In the genomic region with DNA sequence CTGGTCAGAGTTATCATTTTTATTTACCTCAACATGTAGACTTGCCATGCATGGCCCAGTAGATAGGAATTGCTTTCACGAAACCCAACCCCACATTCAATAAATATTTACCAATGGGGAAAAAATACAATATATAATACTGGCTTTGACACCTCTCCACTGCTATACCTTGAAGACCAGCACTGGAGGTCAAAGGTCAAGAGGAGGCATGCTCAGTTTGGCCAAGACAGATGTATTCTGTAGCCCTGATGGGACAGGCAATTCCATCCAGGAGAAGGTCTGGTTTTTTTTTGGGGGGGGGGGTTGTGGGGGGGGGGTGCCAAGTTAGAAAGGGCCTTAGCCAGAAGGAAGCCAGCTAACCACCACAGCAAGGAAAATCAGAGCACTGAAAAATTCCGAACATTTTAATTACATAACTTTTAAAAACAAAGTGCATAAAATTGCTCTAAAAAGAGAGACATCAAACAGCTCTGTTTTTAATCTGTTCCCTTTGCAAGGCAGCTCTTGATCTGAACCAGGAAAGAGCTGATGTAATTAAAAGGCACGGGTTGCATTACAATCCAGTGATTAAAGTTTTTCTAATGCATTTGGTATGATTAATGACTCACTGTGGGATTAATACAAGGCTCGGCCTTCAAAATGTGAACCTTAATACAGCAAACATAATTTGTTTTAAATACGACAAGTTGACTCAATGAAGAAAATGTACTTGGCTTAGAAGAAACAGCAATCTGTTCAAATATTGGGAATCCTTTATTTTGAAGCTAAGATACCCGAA, we compare ENCODE assay signal across 12 mouse cellular contexts.
DNase-seq lines count a peak whose midpoint lies in the region; ATAC-seq and TF ChIP-seq lines count a peak whose summit lies in the region.
"Had no signal": no experiment of that assay in that cellular context is flagged by ENCODE, and none has a peak within 500 bp of the region (broad histone marks: within the 10 kb centered on the region; RNA-seq: fewer than 3 reads in every experiment).

No protein-coding gene starts in this region.

- H3K79me2 ChIP-seq in myocyte (ENCODE audit: control insufficient read depth, insufficient read depth): peaks cover 5% of the 10 kb centered on the region

- no peak overlapping the region for H3ac ChIP-seq in myocyte (ENCODE audit: control insufficient read depth, insufficient read length)

- H3K4me2 ChIP-seq in heart, embryonic 12.5 days: no peak overlapping the region
- H3K4me2 ChIP-seq in kidney, postnatal 0 days (ENCODE audit: low read length): no peak overlapping the region
- H3K4me2 ChIP-seq in embryonic facial prominence, embryonic 12.5 days (replicated peaks): no peak overlapping the region
- H3K4me2 ChIP-seq in myocyte (ENCODE audit: low read depth): peak overlapping the region; percentile 72

- TF ChIP-seq CTCF in kidney, postnatal 0 days (IDR thresholded peaks at IDR 0.05; ENCODE audit: low read depth): no peak

- ATAC-seq in heart, embryonic 12.5 days (ENCODE audit: insufficient number of reproducible peaks, low FRiP score): no peak
- peak; percentile 58; the same call in 1 of the 2 replicates for ATAC-seq in kidney, postnatal 0 days (replicated peaks; ENCODE audit: low FRiP score, low read depth)
- ATAC-seq in embryonic facial prominence, embryonic 12.5 days (ENCODE audit: insufficient number of reproducible peaks, insufficient read depth, low FRiP score, low TSS enrichment): no peak

- H3K27ac ChIP-seq in heart, embryonic 12.5 days (ENCODE audit: poor library complexity, severe bottlenecking): peak overlapping the region; percentile 73
- H3K27ac ChIP-seq in kidney, postnatal 0 days: no peak overlapping the region
- H3K27ac ChIP-seq in embryonic facial prominence, embryonic 12.5 days: peak overlapping the region; percentile 54
- H3K27ac ChIP-seq: forebrain, embryonic 10.5 days; macrophage had no signal

- no peaks in the 10 kb centered on the region for H3K9me3 ChIP-seq in heart, embryonic 12.5 days (replicated peaks)
- H3K9me3 ChIP-seq in kidney, postnatal 0 days (replicated peaks; ENCODE audit: low read length): no peaks in the 10 kb centered on the region
- no peaks in the 10 kb centered on the region for H3K9me3 ChIP-seq in embryonic facial prominence, embryonic 12.5 days
- H3K9me3 ChIP-seq: forebrain, embryonic 10.5 days had no signal

- no peak for DNase-seq in heart, postnatal 25 days (ENCODE audit: low spot score)
- DNase-seq in kidney, postnatal 0 days (ENCODE audit: low spot score): peak; percentile 64
- DNase-seq in kidney, adult 18-20 months: no peak
- no peak for DNase-seq in urinary bladder, adult 2 months (ENCODE audit: low spot score)
- DNase-seq in T-cell, adult 2 months (ENCODE audit: low spot score): no peak
- DNase-seq: adrenal gland, postnatal 14 days; cerebellum, adult 9-10 months had no signal

- peaks cover 39% of the 10 kb centered on the region for H3K4me1 ChIP-seq in heart, embryonic 12.5 days (replicated peaks)
- 0 out of 2 replicates have a peak, but pooled peaks cover 7% of the 10 kb centered on the region for H3K4me1 ChIP-seq in kidney, postnatal 0 days (replicated peaks; ENCODE audit: insufficient read depth, low read length)
- peaks cover 39% of the 10 kb centered on the region for H3K4me1 ChIP-seq in embryonic facial prominence, embryonic 12.5 days

- H3K9ac ChIP-seq in heart, embryonic 12.5 days: no peak overlapping the region
- H3K9ac ChIP-seq in kidney, postnatal 0 days (ENCODE audit: low read depth, low read length): no peak overlapping the region
- H3K9ac ChIP-seq in embryonic facial prominence, embryonic 12.5 days: no peak overlapping the region

- no peak overlapping the region for H3K4me3 ChIP-seq in heart, embryonic 12.5 days
- no peak overlapping the region for H3K4me3 ChIP-seq in kidney, postnatal 0 days (replicated peaks; ENCODE audit: low read depth, low read length)
- no peak overlapping the region for H3K4me3 ChIP-seq in embryonic facial prominence, embryonic 12.5 days
- no peak overlapping the region for H3K4me3 ChIP-seq in myocyte
- H3K4me3 ChIP-seq: forebrain, embryonic 10.5 days had no signal

- intact Hi-C loops in heart, postnatal 25 days (cut with DNase I): no loop called here

- no peaks in the 10 kb centered on the region for H3K27me3 ChIP-seq in heart, embryonic 12.5 days (replicated peaks)
- no peaks in the 10 kb centered on the region for H3K27me3 ChIP-seq in kidney, postnatal 0 days (ENCODE audit: insufficient read depth, low read length)
- H3K27me3 ChIP-seq in embryonic facial prominence, embryonic 12.5 days: no peaks in the 10 kb centered on the region
- H3K27me3 ChIP-seq in myocyte (ENCODE audit: control insufficient read depth, insufficient read depth, insufficient read length): no peaks in the 10 kb centered on the region

- no peak for TF ChIP-seq POLR2A in myocyte (IDR thresholded peaks at IDR 0.05; ENCODE audit: insufficient read length, low read depth)

- peaks cover 33% of the 10 kb centered on the region for H3K36me3 ChIP-seq in heart, embryonic 12.5 days
- H3K36me3 ChIP-seq in kidney, postnatal 0 days (ENCODE audit: insufficient read depth, low read length): peaks cover 21% of the 10 kb centered on the region
- peaks cover 21% of the 10 kb centered on the region for H3K36me3 ChIP-seq in embryonic facial prominence, embryonic 12.5 days
- H3K36me3 ChIP-seq in myocyte (ENCODE audit: control insufficient read depth, insufficient read depth): peaks cover 22% of the 10 kb centered on the region

- 78% methylated on average over 6 of the region's 6 CpGs for WGBS in heart, embryonic 12.5 days
- 53% methylated on average over 6 of the region's 6 CpGs for WGBS in kidney, postnatal 0 days
- 54% methylated on average over 6 of the region's 6 CpGs for WGBS in embryonic facial prominence, embryonic 12.5 days

TF ChIP-seq in myocyte, 11 proteins besides CTCF, POLR2A, EP300 and RAD21:
- no peak for TF ChIP-seq TCF12 (IDR thresholded peaks at IDR 0.05; ENCODE audit: insufficient read depth, poor library complexity, severe bottlenecking)
- no peak for TF ChIP-seq USF1 (IDR thresholded peaks at IDR 0.05; ENCODE audit: low read depth)
- TF ChIP-seq POLR2AphosphoS2 (IDR thresholded peaks at IDR 0.05; ENCODE audit: insufficient read length, low read depth): no peak
- no peak for TF ChIP-seq REST (IDR thresholded peaks at IDR 0.05; ENCODE audit: insufficient read depth, insufficient read length)
- TF ChIP-seq MYOD1 (IDR thresholded peaks at IDR 0.05; ENCODE audit: control insufficient read depth in 1 of 3, insufficient read length in 2 of 3, low read depth in 2 of 3): no peak
- no peak for TF ChIP-seq SRF (IDR thresholded peaks at IDR 0.05; ENCODE audit: control insufficient read depth, insufficient read length, low read depth)
- no peak for TF ChIP-seq E2F4 (IDR thresholded peaks at IDR 0.05; ENCODE audit: insufficient read depth)
- TF ChIP-seq TCF3 (IDR thresholded peaks at IDR 0.05; ENCODE audit: insufficient read length, low read depth): no peak
- TF ChIP-seq MYOG (IDR thresholded peaks at IDR 0.05; ENCODE audit: control insufficient read depth in 1 of 3, insufficient read depth in 1 of 3, insufficient read length in 2 of 3, low read depth in 2 of 3): no peak
